Mouse (Mus musculus): ENCODE measurements around the gene Psmc3. TPM values are rescaled to one million over a fixed set of nuclear protein-coding genes. Genes with fewer than 3 reads are reported as not detected.

The Psmc3 gene
- polyA plus RNA-seq, 2 experiments = 203 to 305 TPM

GRCm38 (mm10) chr2:91068162-91068871, 14.5 kb downstream of the Psmc3 start:
- H3K9me3 ChIP-seq (ENCODE audit: control insufficient read depth, low read length) = no peaks in the 10 kb centered on the region
- peak overlapping the region; percentile 74 for H3K9ac ChIP-seq (ENCODE audit: low read depth, low read length, severe bottlenecking)
- WGBS = 54% methylated on average over 13 of the region's 13 CpGs
- H3K27ac ChIP-seq (replicated peaks; ENCODE audit: low read depth, low read length) = no peak overlapping the region
- DNase-seq (ENCODE audit: low spot score) = no peak
- no peaks in the 10 kb centered on the region for H3K27me3 ChIP-seq (ENCODE audit: control insufficient read depth, insufficient read depth, low read length)
- ATAC-seq (ENCODE audit: low FRiP score, low read depth) = no peak
- peaks cover 38% of the 10 kb centered on the region for H3K36me3 ChIP-seq (ENCODE audit: control insufficient read depth, insufficient read depth, low read length)
- peak overlapping the region; percentile 90 for H3K4me2 ChIP-seq (replicated peaks; ENCODE audit: low read depth, low read length, severe bottlenecking)
- H3K4me1 ChIP-seq (ENCODE audit: control insufficient read depth, insufficient read depth, low read length) = peaks cover 19% of the 10 kb centered on the region
- TF ChIP-seq POLR2A (IDR thresholded peaks at IDR 0.05; ENCODE audit: borderline replicate concordance, extremely low read depth, insufficient read depth, insufficient read length) = no peak
- peak overlapping the region; percentile 67 for H3K4me3 ChIP-seq (replicated peaks; ENCODE audit: low read length)

- H3K27ac ChIP-seq (replicated peaks; ENCODE audit: low read depth, low read length) = 0 out of 2 replicates have a peak overlapping the region, but pooled peaks have one; percentile 72
- 31% methylated on average over 6 of the region's 6 CpGs for WGBS
- H3K27me3 ChIP-seq (ENCODE audit: control insufficient read depth, insufficient read depth, low read length) = no peaks in the 10 kb centered on the region
- peaks cover 19% of the 10 kb centered on the region for H3K4me1 ChIP-seq (ENCODE audit: control insufficient read depth, insufficient read depth, low read length)
- H3K9ac ChIP-seq (ENCODE audit: low read depth, low read length, severe bottlenecking) = peak overlapping the region; percentile 74
- H3K36me3 ChIP-seq (ENCODE audit: control insufficient read depth, insufficient read depth, low read length) = peaks cover 33% of the 10 kb centered on the region
- no peaks in the 10 kb centered on the region for H3K9me3 ChIP-seq (ENCODE audit: control insufficient read depth, low read length)
- peak overlapping the region; percentile 67 for H3K4me3 ChIP-seq (replicated peaks; ENCODE audit: low read length)
- DNase-seq (ENCODE audit: low spot score) (no peak), ATAC-seq (ENCODE audit: low FRiP score, low read depth) (no peak)
- TF ChIP-seq POLR2A (IDR thresholded peaks at IDR 0.05; ENCODE audit: borderline replicate concordance, extremely low read depth, insufficient read depth, insufficient read length) = no peak
- H3K4me2 ChIP-seq (replicated peaks; ENCODE audit: low read depth, low read length, severe bottlenecking) = peak overlapping the region; percentile 90
Observed at GRCm38 (mm10) chr2:91068872-91069165, 15.0 kb downstream of the Psmc3 start.

- H3K27me3 ChIP-seq (ENCODE audit: control insufficient read depth, insufficient read depth, low read length) = no peaks in the 10 kb centered on the region
- peak overlapping the region; percentile 74 for H3K9ac ChIP-seq (ENCODE audit: low read depth, low read length, severe bottlenecking)
- H3K36me3 ChIP-seq (ENCODE audit: control insufficient read depth, insufficient read depth, low read length) = peaks cover 26% of the 10 kb centered on the region
- 5% methylated on average over 14 of the region's 14 CpGs for WGBS
- ATAC-seq (ENCODE audit: low FRiP score, low read depth) (no peak), DNase-seq (ENCODE audit: low spot score) (no peak)
- peak overlapping the region; percentile 67 for H3K4me3 ChIP-seq (replicated peaks; ENCODE audit: low read length)
- no peak for TF ChIP-seq POLR2A (IDR thresholded peaks at IDR 0.05; ENCODE audit: borderline replicate concordance, extremely low read depth, insufficient read depth, insufficient read length)
- H3K9me3 ChIP-seq (ENCODE audit: control insufficient read depth, low read length) = no peaks in the 10 kb centered on the region
- H3K27ac ChIP-seq (replicated peaks; ENCODE audit: low read depth, low read length) = peak overlapping the region; percentile 72
- H3K4me2 ChIP-seq (replicated peaks; ENCODE audit: low read depth, low read length, severe bottlenecking) = peak overlapping the region; percentile 90
- peaks cover 19% of the 10 kb centered on the region for H3K4me1 ChIP-seq (ENCODE audit: control insufficient read depth, insufficient read depth, low read length)
Observed at GRCm38 (mm10) chr2:91069306-91070000, 15.6 kb downstream of the Psmc3 start.

GRCm38 (mm10) chr2:91070076-91070800, 16.4 kb downstream of the Psmc3 start, which contains the start of gene Slc39a13:
Gene Slc39a13 (minus strand): TSS chr2:91070417.
- Histone ChIP-seq H3K9me3 (ENCODE audit: control insufficient read depth, low read length) (no peaks in the 10 kb centered on the region), H3K27me3 (ENCODE audit: control insufficient read depth, insufficient read depth, low read length) (no peaks in the 10 kb centered on the region), H3K4me2 (replicated peaks; ENCODE audit: low read depth, low read length, severe bottlenecking) (peak within 1 kb of the TSS; percentile 90), H3K27ac (replicated peaks; ENCODE audit: low read depth, low read length) (peak within 1 kb of the TSS; percentile 72), H3K4me1 (ENCODE audit: control insufficient read depth, insufficient read depth, low read length) (peaks cover 19% of the 10 kb centered on the region), H3K9ac (ENCODE audit: low read depth, low read length, severe bottlenecking) (peak within 1 kb of the TSS; percentile 74), H3K36me3 (ENCODE audit: control insufficient read depth, insufficient read depth, low read length) (peaks cover 21% of the 10 kb centered on the region), H3K4me3 (replicated peaks; ENCODE audit: low read length) (peak within 1 kb of the TSS; percentile 67)
- DNase-seq (ENCODE audit: low spot score) = peak; percentile 95
- peak; percentile 64; the same call in 1 of the 2 replicates for TF ChIP-seq POLR2A (IDR thresholded peaks at IDR 0.05; ENCODE audit: borderline replicate concordance, extremely low read depth, insufficient read depth, insufficient read length)
- peak; percentile 97 for ATAC-seq (ENCODE audit: low FRiP score, low read depth)
- WGBS = under 1% methylated on average over 69 of the region's 69 CpGs

GRCm38 (mm10) chr2:91071059-91071458, 17.2 kb downstream of the Psmc3 start:
- H3K36me3 ChIP-seq (ENCODE audit: control insufficient read depth, insufficient read depth, low read length) = peaks cover 19% of the 10 kb centered on the region
- H3K4me3 ChIP-seq (replicated peaks; ENCODE audit: low read length) = peak overlapping the region; percentile 67
- 88% methylated on average over 10 of the region's 10 CpGs for WGBS
- peak overlapping the region; percentile 90 for H3K4me2 ChIP-seq (replicated peaks; ENCODE audit: low read depth, low read length, severe bottlenecking)
- peak overlapping the region; percentile 74 for H3K9ac ChIP-seq (ENCODE audit: low read depth, low read length, severe bottlenecking)
- no peak for TF ChIP-seq POLR2A (IDR thresholded peaks at IDR 0.05; ENCODE audit: borderline replicate concordance, extremely low read depth, insufficient read depth, insufficient read length)
- DNase-seq (ENCODE audit: low spot score) = no peak
- H3K9me3 ChIP-seq (ENCODE audit: control insufficient read depth, low read length) = no peaks in the 10 kb centered on the region
- H3K27ac ChIP-seq (replicated peaks; ENCODE audit: low read depth, low read length) = peak overlapping the region; percentile 72
- ATAC-seq (ENCODE audit: low FRiP score, low read depth) = no peak
- H3K4me1 ChIP-seq (ENCODE audit: control insufficient read depth, insufficient read depth, low read length) = peaks cover 19% of the 10 kb centered on the region
- H3K27me3 ChIP-seq (ENCODE audit: control insufficient read depth, insufficient read depth, low read length) = no peaks in the 10 kb centered on the region
